Mouse (Mus musculus): ENCODE data around the gene Mpv17l2.

Gene Mpv17l2

GRCm38 (mm10) chr8:70752000-70752764, 8.6 kb downstream of the Mpv17l2 start:
- DNase-seq (ENCODE audit: low read depth, low spot score) = peak; percentile 51

DNA sequence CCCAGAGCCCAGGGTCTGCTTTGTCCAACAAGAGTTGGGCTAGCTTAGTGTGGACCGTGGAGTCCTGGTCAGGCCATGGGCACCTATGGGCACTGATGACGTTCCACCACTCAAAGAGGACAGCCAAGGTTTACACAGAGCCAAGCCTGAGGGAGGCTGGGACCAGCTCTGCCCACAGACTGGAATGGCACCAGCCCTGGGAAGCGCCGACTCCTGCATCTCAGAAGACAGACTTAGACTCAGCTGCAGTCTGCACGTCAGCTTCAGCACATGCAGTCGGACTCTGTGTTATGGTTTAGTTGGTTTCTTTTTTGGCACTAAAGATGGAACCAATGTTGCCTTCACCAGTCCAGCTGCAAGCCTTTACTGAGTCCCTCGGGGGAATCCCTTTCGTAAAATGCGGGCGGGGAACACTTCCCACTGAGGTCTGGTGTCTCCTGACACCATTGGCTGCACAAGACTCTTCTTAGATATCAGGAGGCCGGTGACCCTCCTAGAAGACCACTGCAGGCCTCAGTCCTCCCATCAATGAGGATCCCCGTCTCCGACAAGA, 10.5 kb downstream of the Mpv17l2 start:
- DNase-seq (ENCODE audit: low read depth, low spot score) = no peak

- DNase-seq (ENCODE audit: low read depth, low spot score) = no peak
Observed at GRCm38 (mm10) chr8:70749097-70749674, 11.6 kb downstream of the Mpv17l2 start.

DNA sequence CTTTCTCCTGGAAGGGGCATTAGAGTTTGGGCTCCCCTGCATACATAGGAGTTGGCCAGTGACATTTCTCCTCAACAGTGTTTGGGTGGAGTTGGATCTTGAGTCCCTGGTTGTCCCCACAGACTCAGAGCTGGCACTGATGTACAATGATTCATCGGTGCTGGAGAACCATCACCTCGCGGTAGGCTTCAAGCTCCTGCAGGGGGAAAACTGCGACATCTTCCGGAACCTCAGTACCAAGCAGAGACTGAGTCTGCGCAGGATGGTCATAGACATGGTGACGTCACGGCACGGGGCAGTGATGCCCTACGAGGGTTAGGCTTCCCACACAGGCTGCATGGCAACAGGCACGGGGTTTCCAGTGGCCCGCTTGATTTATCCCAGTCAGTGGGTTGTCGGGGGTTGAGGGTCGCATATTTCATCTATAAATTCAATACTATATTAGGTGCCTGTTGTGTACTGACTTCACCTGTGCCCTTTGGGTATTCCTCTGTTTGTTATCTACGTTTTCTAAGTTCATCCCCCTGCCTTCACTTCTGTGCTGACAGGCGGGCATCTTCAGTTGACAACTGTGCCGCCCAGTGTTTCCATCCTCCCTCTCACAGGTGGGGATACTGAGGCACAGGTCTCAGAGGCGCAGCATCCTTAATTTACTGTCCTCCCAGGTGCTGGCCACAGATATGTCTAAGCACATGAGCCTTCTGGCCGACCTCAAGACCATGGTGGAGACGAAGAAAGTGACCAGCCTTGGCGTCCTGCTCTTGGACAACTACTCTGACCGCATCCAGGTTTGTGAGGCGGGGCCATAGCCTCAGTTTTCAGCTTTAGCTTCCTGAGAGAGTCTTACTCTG, 12.3 kb downstream of the Mpv17l2 start:
- no peak for DNase-seq (ENCODE audit: low read depth, low spot score)

- no peak for DNase-seq (ENCODE audit: low read depth, low spot score)
Observed at GRCm38 (mm10) chr8:70747211-70747890, 13.4 kb downstream of the Mpv17l2 start.

DNA sequence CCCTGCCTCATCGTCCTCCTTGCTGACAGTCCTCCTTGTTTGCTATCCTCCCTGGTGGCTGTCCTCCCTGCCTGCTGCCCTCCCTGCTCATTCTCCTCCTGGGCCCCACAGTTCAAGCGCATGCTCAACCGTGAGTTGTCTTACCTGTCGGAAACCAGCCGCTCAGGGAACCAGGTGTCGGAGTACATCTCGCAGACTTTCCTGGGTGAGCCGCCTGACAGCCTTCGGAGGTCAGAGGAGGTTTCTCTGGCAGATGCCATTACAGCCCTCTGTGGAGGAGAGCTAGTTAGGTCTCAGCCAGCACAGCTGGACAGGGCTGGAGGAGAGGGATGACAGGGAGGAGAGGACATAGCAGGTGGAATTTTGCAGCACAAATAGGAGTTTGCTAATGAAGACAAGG, 14.1 kb downstream of the Mpv17l2 start:
- DNase-seq (ENCODE audit: low read depth, low spot score) = no peak

DNA sequence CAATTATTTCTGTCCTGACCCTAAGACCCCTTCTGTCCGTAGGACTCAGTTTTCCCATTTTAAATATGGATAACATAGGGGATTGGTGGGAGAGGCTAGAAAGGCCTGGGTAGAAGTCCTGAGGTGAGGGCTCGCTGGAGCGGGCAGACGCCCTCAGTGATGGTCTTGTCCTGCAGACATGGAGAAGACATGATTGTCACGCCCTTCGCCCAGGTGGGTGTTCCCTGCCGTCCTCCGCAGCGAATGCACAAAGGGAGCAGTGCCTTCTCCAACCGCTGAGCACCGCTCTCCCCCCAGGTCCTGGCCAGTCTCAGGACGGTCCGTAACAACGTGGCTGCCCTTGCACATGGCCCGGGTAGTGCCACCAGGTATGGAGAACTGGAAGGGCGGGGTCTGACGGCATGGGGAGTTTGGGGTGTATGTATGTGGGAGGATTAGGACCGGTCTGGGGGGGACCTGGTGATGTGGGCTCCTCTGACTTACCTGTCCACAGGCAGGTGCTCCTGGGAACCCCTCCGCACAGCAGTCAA, 15.0 kb downstream of the Mpv17l2 start:
- DNase-seq (ENCODE audit: low read depth, low spot score) = no peak

DNA sequence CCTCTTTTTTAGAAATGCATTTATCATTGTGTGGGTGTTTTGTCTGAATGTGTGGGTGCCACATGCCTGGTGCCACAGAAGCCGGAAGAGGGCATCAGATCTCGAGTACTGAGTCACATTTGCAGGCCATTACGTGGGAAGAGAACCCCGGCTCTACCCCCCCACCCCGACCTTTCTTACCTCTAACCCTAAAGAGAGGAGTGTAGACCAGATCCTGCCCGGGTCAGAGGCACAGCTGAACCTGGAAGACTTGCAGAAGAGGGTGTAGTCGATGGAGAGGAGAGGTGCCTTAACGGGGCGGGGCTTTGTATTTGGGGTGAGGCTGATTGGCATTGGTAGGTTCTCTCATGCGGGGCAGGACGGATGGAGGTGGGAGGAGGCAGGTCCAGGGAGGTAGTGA, 15.9 kb downstream of the Mpv17l2 start:
- DNase-seq (ENCODE audit: low read depth, low spot score) = no peak

DNA sequence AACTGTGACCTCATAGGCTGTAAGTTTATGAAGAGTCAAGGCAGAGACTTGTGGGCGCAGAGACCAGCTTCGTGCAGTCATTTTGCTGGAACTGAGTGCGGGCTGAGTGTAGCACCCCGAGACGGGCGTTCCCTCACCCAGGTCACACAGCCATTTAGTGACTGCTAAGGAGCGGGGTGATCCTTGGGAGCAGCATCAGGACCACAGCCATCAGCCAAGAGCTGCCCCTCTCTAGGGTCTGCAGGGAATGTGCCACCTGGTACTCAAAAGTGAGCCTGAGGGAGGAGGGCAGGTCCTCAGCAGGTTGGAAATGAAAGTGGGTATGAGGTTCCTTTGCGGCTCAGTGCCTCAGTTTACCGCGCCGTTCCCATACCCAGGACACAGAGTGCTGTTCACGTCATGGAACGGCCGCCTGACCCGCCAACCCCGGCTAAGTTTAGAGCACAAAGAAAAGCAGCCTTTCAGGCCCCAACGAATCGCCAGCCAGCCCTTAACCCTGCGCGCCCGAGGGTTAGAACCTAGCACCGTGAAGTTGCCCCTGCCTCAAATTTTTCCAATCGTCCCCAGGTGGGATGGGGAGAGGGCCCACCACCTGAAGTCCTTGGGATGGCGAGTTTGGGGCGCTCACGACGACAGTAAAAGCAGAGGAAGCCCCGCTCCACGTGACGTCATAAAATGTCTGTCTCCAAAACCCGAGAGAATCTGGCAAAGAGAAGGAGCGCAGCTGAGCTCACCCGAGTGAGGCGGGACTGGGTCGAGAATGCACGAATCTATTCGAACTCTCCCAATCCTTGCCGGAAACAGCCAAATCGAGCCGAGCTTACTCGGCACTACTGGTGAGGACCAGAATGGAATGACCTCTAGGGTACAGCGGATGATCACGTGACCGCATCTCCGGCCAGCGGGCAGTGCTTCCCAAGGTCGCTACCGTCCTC, 16.8 kb downstream of the Mpv17l2 start:
- no peak for DNase-seq (ENCODE audit: low read depth, low spot score)

DNA sequence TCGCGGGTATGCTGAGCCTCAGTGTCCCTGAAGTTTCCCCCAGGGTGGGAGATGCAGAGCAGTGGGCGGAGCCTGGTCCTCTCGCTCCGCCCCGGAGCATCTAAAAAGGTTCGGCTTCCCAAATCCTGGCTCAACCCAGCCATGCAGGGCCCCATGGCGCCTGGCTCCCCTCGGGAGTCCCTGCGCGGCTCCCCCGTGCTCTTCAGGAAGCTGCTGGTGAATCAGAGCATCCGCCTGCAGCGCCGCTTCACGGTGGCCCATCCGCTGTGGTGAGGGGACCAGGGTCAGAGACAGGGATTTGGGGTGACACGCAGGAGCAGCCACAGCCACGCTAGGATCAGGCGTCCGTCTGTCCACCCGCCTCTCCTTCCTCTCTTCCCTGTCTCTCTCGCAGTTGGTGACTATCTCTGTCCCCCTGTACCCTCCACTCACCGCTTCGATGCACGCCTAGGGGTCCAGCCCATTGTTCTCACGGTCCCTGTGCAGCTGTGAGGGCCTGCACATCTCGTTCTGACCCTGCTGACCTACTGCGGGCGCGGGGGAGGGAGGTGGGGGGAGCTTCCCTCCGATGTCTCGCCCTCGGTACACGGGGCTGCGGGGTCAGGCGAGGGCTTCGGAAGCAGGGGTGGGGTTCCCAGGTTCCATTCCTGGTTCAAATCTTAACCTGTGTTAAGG, 17.6 kb downstream of the Mpv17l2 start:
- no peak for DNase-seq (ENCODE audit: low read depth, low spot score)

GRCm38 (mm10) chr8:70742176-70742575, 18.6 kb downstream of the Mpv17l2 start:
- no peak for DNase-seq (ENCODE audit: low read depth, low spot score)

- DNase-seq (ENCODE audit: low read depth, low spot score) = no peak
Observed at GRCm38 (mm10) chr8:70741661-70742060, 19.1 kb downstream of the Mpv17l2 start.

DNA sequence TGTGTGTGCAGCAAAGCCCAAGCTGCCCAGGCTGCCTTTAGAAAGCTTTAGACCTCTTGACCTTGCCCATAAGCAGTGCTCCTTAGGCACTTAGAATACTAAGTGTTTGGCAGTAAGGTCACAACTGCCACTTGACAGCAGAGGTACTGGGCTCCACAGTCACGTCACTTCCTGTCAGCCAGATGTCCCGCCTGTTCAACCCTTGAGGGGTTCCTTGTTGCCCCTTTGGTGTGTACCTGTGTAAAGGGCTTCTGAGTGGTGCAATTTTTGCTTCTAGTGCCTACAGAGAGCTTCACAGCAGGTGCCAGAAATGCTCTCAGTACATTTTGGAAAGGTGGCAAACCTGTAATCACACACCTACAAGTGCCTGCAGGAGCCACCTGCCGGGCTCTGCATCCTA, 22.5 kb downstream of the Mpv17l2 start:
- no peak for DNase-seq (ENCODE audit: low read depth, low spot score)

GRCm38 (mm10) chr8:70737705-70738104, 23.0 kb downstream of the Mpv17l2 start:
- no peak for DNase-seq (ENCODE audit: low read depth, low spot score)

- no peak for DNase-seq (ENCODE audit: low read depth, low spot score)
Observed at GRCm38 (mm10) chr8:70730956-70731355, 29.8 kb downstream of the Mpv17l2 start.

- DNase-seq (ENCODE audit: low read depth, low spot score) = no peak
Observed at GRCm38 (mm10) chr8:70729808-70730475, 30.8 kb downstream of the Mpv17l2 start.

- no peak for DNase-seq (ENCODE audit: low read depth, low spot score)
Observed at GRCm38 (mm10) chr8:70726721-70727120, 34.0 kb downstream of the Mpv17l2 start.

GRCm38 (mm10) chr8:70725792-70726447, 34.8 kb downstream of the Mpv17l2 start:
- DNase-seq (ENCODE audit: low read depth, low spot score) = no peak

DNA sequence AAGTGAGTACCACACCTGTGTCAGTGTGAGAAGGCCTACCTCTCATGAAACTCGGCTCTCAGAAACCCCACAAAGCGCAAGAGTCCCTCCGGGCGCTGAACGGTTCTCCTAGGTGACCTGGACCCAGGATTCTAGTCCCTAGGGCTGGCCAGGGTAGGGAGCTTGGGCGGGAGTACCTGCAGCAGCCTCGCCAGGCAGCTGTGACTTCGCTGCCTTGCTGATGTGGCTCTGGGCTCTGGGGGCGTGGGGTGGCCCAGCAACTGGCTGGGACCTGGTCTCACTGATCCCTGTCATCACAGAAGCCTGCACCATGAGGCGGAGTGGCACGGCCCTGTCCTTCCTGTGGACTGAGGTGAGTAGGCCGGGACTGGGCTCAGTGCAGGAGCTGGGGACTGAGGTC, 36.5 kb downstream of the Mpv17l2 start:
- no peak for DNase-seq (ENCODE audit: low read depth, low spot score)

Measured in embryo, embryonic 11.5 days (tissue).